Mouse (Mus musculus) left cerebral cortex, postnatal 36 days (tissue): ENCODE data around the gene Ptk7. TPM values are rescaled to one million over a fixed set of nuclear protein-coding genes. Genes with fewer than 3 reads are reported as not detected.

Source experiments
- DNase-seq, 2 experiments: peaks; one replicate each; pipeline ENCODE4 v3.0.0; 2021 to 2022; ENCODE audit warnings: low spot score in 2 of 2, mixed read lengths in 1 of 2
- intact Hi-C: fragments of 180-260 bp; cut with DNase I; formaldehyde crosslinking; loops from one replicate; pipeline ENCODE4 v1.15.1; 2025
- total RNA-seq, 2 experiments: library from RNA; stranded (reverse); gene quantifications; 2 replicates each; pipeline ENCODE4 v1.2.3; 2021

Ptk7 gene
- total RNA-seq, 2 experiments from 2014 or later, result 10.3 to 11.0 TPM

DNA sequence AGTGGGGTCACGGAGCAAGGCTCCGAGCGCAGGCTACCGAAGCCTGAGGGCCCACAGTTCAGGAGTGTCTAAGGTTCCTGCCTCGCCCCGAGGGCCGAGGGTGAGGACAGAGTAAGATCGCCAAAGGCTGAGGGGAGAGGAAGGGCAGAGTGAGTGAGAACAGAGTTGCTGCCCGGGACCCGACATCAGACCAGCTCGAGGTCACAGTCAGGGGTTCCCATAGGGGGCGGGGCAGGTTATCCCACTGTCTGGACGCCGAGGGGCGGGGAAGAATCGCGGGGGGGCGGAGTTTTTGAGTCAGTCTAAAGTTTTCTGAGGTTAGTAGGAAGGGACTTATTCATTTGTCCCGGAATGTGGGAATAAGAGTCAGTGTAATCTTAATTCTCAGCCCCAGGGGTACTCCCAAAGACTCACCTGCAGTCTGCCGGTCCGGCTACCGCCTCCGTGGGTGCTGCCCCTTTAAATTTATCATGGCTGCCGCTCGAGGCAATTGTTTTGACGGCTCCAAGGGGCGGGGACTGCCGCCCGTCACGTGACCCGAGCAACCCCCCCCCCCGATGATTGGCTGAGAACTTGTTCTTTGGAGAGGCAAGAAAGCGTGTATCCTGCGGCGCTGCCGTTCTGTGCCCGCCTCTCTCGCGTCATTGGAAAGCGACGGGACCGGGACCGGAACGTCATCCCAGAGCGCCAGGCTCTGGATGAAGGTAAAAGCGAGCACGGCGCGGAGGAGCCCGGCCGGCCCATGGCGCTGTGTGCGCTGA is 16.4 kb upstream of the Ptk7 start, which contains the start of the genes Klc4 and Mrpl2:
Klc4 (minus strand) TSS at position 462 of the 761 bp plus-strand sequence.
Mrpl2 (plus strand) TSS at position 669 of the 761 bp plus-strand sequence.
- peak; percentile 99 for DNase-seq
- intact Hi-C loops, result loop anchor here (2.0 kb wide), 1 partner anchor 35 kb away; the partner anchor contains the start of gene Klhdc3

DNA sequence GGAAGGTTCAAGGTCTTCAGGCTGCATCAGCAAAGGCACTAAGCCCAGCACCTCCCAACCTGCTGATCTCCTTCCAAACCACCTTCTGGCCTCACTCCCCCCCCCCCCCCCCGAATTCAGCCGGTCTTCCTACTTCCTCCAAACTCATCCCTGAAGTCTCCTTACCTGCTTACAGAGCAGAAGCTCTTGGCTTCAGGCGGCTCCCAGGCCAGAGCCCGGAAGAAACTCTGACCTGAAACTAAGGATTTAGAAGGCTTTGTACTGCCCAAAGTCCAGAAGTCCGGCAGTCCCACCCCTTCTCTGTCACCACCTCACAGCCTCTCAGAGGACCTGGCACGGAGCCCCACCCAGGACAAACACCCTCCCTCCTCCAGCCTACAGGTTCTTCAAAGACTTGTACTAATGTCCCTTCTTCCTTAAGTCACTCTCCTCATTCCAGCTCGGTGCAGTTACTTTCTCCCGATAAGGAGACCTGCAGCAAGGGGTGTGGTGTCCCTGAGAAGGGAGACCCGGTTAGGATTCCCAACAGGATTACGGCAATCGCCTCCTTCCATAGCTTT is 15.7 kb upstream of the Ptk7 start:
- no peak for DNase-seq
- intact Hi-C loops, result no loop called here

DNA sequence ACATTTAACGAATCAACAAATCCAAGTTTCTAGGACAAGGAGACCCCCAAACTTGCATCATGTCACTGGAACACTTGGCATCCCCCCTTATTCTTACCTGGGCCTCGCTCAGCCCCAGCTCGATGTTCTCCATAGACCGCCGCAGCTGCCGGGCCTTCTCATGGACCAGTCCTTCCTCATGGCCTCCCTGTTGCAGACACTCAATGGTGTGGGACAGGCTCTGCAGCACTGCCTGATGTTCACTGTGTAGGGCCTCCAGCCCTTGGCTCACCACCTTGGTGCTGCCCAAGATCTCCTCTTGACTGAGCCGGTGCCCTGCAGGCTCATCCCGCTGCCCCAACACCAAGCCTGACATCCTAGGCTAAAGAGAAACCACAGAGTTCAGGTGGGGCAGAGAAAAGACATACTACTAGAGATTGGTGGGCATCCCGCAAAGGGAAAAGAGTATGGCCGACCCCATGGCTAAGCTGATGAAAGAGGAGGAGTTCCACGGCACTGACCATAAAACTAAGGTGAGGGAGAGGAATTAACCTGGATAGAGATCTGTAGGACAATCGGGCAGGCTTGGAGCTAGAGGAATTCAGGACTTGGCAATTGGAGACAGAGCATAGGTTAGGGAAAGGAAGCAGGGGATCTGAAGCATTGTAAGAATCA is 15.0 kb upstream of the Ptk7 start:
- DNase-seq, result no peak
- intact Hi-C loops, result no loop called here

DNA sequence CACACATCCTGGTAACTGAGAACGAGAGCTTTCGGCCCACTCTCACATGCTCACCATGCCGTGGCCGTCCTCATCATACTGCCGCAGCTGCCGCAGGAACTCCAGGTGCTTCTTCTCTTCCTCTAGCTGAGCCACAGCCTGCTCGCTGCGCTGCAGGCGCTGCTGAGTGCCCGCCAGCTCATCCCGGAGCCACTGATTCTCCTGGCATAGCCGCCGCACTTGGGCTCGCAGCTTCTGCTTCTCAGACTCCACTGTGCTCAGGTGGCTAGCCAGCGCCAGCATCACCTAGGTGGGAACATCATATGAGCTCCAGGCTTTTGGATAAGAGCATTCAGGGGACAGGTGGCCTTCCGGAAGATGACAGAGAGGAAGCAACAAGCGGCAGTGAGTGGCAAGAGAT is 12.8 kb upstream of the Ptk7 start:
- no peak for DNase-seq
- intact Hi-C loops, result no loop called here

DNA sequence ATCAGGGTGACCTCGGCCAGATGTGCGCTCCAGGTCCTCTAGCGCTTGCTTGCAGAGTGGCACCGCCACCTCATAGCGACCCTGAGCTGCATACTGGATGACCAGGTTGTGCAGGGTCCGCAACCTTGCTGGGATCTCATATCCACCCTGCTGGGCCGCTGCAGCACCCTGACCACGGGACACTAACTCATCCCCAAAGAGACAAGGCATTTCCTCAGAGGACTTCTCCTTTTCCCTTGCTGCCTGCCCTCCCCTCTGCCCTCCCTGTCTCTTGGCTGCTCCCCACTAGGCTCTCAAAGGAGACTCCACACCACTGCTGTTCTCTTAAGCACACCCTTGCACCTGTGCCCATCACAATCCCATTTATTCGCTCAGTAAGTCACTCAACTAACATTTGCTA is 10.6 kb upstream of the Ptk7 start:
- DNase-seq, result no peak
- intact Hi-C loops, result loop anchor here (5.0 kb wide), 1 partner anchor 88 kb away; no protein-coding TSS in a partner anchor

DNA sequence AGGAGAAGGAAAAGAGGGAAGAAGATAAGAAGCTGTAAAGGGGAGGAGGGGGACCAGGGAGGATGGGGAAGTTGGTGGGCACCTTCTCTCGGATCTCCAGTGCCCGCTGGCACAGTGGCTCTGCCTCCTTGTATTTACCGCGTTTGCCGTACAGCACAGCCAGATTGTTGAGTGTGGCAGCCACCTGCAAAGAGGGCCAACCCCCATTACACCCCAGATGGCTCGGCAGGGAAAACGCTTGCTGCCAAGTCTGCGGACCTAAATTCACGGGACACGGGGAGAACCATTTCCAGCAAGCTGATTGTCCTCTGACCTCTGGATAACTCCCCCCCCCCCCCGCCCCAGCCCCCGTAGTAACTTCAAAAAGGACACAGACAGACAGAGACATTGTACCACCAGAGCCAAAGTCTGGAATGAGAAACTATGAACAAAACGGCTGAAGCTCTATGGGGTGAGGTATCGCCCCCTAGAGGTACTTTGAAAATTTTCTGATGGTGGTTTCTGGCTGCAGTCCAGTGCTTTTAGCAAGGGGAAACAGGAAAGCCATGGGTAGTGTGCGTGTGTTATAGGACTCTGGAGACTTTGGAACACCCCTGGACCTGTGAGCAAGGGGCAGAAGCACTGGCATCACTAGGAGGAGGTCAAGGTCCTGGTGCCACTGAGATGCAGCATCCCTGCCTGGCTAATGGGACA is 7.7 kb upstream of the Ptk7 start:
- DNase-seq, result peak; percentile 55 to 62
- intact Hi-C loops, result loop anchor here (5.0 kb wide), 1 partner anchor 85 kb away; no protein-coding TSS in a partner anchor

DNA sequence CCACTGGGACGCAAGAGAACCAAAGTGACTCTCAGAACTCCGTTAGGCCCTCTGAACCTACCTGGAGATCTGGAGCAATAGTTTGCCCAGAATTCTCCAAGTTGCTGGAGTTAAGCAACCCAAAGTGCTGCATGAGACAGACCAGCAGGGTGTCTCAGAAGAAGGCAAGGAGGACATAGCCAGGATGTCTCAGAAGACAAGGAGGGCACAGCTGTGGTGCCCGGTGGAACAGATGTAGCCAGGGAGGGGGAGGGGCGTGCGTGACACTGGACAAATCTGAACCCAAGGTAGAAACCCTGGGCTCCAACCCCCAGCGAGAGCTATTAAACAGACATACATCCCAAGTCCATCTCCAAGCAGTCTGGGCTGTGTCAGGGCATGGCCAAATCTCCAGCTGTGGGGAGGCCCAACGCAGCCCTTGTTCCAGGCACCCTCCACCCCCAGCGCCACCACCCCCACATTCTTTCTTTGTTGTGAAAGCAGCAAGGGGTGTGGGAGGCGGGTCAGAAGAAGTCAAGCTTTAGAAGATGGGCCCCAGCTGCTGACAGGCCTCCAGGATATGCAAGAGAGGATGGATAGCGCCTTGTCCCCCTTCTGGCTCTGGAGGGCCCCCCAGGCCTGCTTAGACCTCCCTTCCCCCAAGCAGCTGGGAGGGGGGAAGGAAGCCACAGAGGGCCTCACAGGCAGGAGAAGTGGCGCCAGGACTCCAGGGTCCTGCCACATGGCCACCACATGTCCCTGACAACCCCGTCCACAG is 559 bp upstream of the Ptk7 start:
- DNase-seq, result no peak
- intact Hi-C loops, result no loop called here

DNA sequence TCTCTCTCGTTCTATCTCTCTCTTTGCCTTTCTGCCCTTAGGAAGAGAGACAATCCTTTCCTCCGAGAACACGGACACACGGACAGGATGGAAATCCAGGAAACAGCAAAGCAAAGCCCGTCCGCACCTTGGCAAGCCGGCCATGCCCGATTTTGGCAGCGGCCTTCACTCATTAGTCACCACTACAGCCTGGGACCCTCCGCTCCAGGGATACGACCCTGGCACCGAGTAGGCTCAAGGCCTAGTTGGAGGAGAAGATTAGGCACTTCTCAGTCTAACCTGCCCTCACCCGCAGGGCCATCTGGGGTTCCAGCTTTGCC is 873 bp downstream of the Ptk7 start:
- intact Hi-C loops, result no loop called here
- no peak for DNase-seq

DNA sequence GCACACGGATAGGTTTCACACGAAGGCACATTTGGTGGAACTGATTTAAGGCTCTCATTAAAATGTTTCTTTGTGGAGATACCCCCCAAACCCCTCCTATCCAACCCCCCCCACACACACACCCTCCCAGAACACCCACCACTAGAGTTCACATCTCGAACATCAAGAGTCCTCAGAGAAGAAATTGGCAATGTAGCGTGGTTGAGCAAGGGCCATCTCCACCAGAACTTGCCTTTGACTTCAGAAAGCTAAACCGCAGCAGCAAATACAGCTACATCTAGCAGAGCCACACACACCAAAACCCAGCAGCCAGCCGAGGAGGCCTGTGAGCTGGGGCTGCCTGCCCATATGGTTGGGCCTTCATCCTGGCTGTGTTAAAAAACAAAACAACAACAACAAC is 1.9 kb downstream of the Ptk7 start:
- DNase-seq, result no peak
- intact Hi-C loops, result no loop called here

DNA sequence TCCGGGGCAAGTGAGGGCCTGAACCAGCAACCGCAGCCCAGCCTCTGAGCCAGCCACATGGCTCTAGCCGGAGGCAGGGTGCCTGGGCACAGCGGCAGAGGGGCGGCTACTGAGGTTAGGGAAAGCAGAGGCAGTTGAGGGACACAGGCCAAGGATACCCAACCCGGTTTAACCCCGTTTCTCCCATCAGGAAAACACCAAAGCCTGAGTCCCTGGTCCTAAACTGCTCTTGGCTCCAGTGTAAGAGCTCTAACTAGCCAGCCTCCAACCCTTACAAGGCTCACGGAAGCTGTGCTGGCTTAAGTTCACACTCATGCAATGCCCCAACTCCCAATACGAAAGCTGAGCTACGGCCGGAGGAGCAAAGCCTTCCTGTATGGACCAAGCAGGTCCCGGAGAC is 4.7 kb downstream of the Ptk7 start:
- no peak for DNase-seq
- intact Hi-C loops, result no loop called here

DNA sequence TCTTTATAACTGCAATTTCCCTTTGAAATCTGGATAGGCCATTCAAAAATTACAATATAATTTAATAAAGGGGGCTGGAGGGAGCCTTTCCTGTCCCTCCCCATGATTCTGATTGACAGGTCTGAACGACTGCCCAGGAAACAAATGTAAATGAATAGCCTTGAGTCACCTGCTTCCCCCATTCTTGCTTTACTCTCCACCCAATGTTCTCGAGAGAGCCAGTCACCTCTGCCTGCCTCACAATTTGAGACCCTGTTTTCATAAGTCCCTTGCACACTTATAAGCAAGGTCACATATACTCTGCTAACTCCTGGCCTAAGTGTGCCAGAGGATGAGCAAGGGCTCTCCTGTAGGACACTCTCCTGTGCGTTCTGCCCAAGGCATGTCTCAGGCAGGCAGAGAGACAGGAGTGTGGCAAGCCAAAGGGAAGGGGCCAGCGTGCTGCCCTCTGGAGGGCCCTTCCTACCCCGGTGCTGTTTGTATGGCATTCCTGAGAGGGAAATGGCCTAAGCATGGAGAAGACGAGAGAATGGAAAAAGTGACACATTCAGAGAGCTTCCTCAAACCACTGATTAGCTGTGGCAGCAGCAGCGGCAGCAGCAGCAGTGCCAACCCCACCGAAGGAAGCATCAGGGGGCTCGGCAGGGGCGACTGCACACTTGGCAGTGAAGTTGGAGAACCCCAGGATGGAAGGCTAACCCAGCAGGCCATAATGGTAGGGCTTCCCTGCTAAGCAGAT is 5.3 kb downstream of the Ptk7 start:
- intact Hi-C loops, result no loop called here
- DNase-seq, result no peak

DNA sequence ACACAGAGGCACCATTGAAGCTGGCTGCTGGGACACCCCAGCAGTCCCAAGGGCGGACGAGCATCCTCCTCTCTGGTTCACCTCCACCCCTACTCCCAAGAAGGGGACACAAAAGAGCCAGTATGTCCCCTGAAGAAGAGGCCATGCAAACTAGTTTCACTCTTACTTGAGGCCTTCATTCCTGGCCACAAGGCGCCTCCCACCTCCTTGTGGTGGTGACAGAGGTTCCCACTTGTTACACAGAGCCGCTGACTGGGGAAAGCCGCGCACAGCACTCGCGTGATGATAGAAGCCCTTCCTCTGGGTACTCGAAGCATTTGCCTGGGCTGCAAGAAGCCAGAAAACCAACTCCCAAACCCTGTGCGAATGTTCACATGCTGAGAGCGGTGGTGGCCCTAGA is 7.0 kb downstream of the Ptk7 start:
- no peak for DNase-seq
- intact Hi-C loops, result no loop called here

DNA sequence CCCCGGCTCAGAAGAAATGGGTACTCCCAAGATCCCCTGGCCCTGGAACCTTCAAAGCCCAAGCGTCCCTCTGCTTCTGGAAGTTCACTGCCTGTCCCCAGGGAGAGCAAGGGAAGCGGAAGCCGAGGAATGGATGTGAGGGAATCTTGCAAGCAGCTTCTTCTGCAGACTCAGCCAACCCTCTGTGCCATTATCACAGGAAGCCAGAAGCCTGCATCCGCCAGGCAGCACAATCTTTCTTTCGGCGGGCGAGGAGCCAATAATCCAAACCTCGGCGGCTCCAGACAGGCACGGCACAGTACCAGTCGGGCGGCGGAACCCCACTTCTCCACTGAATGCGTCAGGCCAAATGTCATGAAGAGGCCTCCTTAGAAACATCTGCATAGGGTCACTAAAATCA is 8.0 kb downstream of the Ptk7 start:
- DNase-seq, result peak; percentile 57 to 64
- intact Hi-C loops, result no loop called here

DNA sequence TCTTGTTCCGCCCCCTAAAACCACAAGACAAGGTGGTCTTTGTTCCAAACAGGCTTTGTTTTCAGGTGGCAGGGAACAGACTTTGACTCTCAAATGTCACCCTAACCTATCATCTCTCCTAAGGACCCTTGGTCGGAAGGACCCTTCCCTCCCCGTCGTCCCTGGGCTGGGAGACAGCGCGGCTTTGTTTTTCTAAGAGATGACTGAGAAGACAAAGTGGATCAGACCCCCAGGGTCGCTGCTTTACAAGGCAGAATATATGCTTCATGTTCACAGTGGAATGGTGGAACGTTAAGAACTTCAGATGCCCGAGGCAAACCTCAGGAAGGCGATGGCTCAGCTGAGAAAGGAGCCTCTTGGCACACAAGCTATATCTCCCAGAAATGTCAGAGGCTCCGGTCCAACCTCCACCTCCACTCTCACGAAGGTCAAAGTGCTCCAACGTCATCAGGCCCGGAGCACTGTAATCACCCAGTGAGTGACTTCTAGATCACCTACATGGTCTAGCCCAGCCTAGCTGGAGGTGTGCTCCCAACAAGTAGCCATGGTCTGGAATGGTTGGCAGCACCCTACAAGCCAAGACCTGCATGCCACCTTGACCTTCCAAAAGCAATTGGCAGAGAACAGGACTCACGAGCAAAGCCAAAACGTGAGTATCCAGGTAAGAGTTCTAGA is 9.5 kb downstream of the Ptk7 start:
- intact Hi-C loops, result no loop called here
- no peak for DNase-seq

DNA sequence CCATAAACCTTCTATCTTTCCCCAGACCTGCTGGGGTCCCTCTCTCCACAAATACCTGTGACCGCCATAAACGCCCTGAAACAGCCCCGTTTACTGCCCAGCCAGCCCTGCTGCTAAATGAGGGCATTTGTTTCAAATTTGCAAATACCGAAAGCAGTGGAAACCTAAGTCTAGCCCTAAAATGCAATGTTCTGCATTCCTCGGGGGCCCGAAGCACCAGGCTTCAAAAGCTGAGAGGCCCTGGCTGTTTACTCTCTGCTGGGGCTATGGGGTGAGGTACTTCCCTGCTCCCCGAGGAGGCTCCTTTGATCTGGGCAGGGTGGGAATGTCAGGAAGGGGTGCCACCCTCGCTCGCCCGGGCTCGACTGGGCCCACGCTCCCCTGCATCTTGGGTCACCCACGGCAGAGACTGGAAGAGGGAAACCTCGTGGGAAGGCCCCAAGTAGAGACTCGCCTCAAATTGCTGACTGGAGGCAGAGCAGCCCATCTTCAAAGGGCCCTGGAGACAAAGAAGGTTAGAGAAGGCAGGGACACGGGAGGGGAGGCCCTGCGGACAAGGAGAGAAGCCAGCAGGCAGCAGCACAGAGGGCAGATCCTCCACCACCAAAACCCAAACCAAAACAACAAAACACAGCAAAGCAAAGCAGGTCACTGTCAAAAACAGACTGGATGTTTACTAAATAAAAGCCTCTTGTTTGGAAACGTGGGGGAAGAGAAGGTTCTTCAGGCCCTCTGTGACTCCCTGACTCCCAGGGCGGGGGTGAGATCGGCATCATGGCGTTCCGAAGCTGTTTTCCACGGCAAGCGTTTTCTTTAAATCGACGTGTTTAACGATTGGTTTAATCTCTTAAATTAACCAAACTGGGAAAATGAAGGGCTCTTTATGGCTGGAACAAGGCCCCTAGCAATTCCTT is 10.3 kb downstream of the Ptk7 start:
- intact Hi-C loops, result no loop called here
- no peak for DNase-seq

DNA sequence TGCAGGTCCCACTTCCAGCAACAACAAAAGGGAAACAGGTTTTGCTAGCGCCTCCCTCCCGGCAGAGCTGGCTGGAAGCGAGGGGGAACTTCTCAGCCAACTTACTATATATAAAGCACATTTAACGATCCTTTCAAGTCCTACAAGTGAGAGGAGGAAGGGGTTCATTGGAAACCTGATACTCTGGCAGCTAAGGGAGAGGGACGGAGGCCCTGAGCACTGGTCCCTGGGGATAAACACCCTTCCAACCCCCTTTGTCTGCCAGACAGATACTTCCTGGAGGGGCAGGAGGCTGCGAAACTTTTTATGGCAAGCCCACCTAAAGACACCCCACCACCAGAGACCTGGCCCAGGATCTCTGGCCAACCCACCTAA is 10.9 kb downstream of the Ptk7 start:
- no peak for DNase-seq
- intact Hi-C loops, result no loop called here

DNA sequence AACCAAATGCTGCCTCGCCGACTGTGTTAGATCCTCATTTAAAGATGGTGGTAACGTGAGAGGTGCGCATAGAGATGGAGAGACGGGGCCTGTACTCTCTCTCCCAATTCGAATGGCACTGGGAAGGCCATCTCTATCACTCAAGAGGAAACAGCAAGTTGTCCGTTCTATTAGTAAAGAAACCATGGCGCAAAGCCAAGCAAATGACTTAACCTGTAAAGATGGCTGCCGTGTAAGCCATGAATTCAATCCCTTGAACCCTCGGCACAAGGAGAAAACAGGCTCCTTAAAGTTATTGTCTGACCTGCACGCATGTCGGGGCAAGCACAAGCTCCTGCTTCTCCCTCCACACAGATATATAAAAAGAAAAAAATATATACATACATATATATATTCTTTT is 11.5 kb downstream of the Ptk7 start:
- no peak for DNase-seq
- intact Hi-C loops, result no loop called here

DNA sequence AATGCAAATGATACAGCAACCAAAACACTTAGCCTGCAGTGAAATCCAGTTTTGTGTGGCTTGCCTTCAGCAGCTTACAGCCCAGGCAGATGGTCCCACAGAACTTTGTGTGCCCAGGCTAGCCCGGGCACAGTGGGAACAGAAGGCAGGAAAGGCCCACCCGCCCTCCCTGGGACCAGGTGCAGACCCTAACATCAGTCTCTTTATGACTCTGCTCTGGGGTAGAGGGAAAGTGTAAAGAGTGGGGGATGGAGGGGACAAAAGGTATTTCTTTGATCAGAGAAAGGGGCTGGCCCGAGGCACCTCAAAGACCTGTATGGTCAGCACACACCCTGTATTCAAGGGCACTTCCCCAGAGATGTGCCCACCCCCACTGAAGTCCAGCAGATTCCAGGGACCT is 16.1 kb downstream of the Ptk7 start:
- intact Hi-C loops, result no loop called here
- no peak for DNase-seq
